Mouse (Mus musculus): ENCODE results near the gene Mta2. TPM values are rescaled to one million over a fixed set of nuclear protein-coding genes. Genes with fewer than 3 reads are reported as not detected.

Mta2 gene
- polyA plus RNA-seq, 1 experiment from 2014 or later, result 187 TPM

GRCm38 (mm10) chr19:8989066-8989566 is 47.4 kb downstream of the Mta2 start, which contains the start of gene Ahnak:
Ahnak (plus strand) TSS chr19:8989284.
- ATAC-seq (ENCODE audit: insufficient number of reproducible peaks, insufficient read depth, low FRiP score, low TSS enrichment, low read depth), result peak; percentile 49
- under 1% methylated on average over 42 of the region's 42 CpGs for WGBS

DNA sequence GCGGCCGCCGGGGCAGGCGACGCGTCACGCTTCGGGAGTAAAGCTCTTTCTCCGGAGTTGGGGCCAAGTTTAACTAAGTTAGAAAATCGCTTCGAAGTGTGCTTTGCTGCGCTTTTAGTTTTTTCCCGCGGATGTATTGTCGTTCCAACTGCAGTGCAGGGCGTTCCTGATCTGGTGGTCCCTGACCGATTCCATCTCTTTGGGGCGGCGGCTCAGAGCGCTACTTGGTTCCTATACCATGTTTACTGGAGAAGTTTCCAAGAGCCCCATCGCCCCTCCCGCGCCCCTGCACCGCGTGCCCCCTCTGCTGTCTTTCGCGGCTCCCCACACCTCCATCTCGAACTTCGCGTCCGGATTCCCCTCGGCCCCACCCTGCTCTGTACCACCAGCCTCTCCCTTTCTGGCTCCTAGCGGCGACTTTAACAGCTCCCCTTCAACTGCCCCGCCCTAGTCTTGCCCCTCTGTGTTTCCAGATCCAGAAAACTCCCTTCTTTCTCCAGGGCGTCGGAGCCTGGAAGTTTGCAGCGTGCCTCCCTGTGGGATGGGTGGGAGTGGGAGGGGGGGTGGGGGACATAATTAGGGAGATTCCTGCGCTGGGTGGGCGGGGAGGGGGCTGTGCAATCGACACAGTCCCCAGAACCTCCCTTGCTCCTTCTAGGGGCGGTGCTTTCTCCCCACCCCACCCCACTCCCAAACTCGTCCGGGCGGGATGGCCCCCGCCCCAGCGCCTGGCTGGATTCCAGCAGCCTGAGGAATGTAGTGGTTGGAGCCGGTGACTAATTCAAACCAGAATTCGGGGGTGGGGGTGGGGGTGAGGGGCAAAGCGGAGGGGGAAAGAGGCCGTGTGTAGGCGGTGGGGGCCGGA is 48.1 kb downstream of the Mta2 start:
- H3K27ac ChIP-seq, result peak overlapping the region; percentile 100
- ATAC-seq (ENCODE audit: insufficient number of reproducible peaks, insufficient read depth, low FRiP score, low TSS enrichment, low read depth), result peak; percentile 85
- no peaks in the 10 kb centered on the region for H3K36me3 ChIP-seq
- WGBS, result under 1% methylated on average over 53 of the region's 53 CpGs
- peak overlapping the region; percentile 91 for H3K4me3 ChIP-seq
- peak overlapping the region; percentile 79 for H3K4me2 ChIP-seq
- no peaks in the 10 kb centered on the region for H3K9me3 ChIP-seq
- H3K4me1 ChIP-seq, result peaks cover 66% of the 10 kb centered on the region
- peak overlapping the region; percentile 97 for H3K9ac ChIP-seq
- H3K27me3 ChIP-seq, result no peaks in the 10 kb centered on the region

More at GRCm38 (mm10) chr19:8989066-8989566, 47.4 kb downstream of the Mta2 start, which contains the start of gene Ahnak:
- Histone ChIP-seq H3K27me3 (no peaks in the 10 kb centered on the region), H3K4me3 (peak within 1 kb of the TSS; percentile 91), H3K36me3 (no peaks in the 10 kb centered on the region), H3K4me1 (peaks cover 66% of the 10 kb centered on the region), H3K4me2 (peak within 1 kb of the TSS; percentile 79), H3K27ac (peak within 1 kb of the TSS; percentile 100), H3K9me3 (no peaks in the 10 kb centered on the region), H3K9ac (peak within 1 kb of the TSS; percentile 97)

GRCm38 (mm10) chr19:8990432-8991102 is 48.9 kb downstream of the Mta2 start:
- 5% methylated on average over 15 of the region's 15 CpGs for WGBS
- Histone ChIP-seq H3K4me1 (peaks cover 67% of the 10 kb centered on the region), H3K9me3 (no peaks in the 10 kb centered on the region)

DNA sequence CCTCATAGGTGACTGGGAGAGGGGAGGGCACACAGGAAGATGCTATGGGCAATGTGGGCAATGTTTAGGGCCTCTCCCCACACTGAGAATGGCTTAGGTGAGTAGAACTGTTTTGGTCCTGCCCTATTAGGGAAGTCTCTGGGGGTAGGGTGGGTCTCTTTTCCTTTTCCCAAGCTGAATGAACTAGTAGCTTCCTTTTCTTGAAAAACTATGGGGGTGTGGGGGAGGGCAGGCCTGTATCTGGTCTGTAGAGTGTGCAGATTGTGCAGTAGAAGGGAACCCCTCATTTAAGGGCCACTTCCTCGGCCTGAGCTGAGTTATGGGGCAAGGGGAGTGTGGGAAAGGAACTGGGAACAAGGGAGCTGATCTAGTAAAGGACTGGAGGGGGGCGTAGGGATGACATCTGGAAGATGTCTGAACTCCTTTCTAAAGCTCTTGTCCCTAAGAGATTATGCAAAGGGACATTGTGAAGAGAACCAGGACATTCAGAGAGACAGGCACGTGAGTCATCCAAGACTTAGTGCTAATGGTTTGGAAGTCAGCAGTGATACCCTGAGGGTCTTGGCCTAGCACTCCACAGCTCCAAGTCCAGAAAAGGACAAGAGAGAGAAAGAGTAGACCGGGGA is 49.7 kb downstream of the Mta2 start:
- 44% methylated on average over 4 of the region's 4 CpGs for WGBS
- H3K4me2 ChIP-seq, result peak overlapping the region; percentile 79
- H3K4me3 ChIP-seq, result peak overlapping the region; percentile 91
- H3K4me1 ChIP-seq, result peaks cover 74% of the 10 kb centered on the region
- no peaks in the 10 kb centered on the region for H3K27me3 ChIP-seq
- H3K9ac ChIP-seq, result peak overlapping the region; percentile 97
- no peaks in the 10 kb centered on the region for H3K9me3 ChIP-seq
- H3K36me3 ChIP-seq, result no peaks in the 10 kb centered on the region
- ATAC-seq (ENCODE audit: insufficient number of reproducible peaks, insufficient read depth, low FRiP score, low TSS enrichment, low read depth), result no peak
- peak overlapping the region; percentile 100 for H3K27ac ChIP-seq

More at GRCm38 (mm10) chr19:8990432-8991102, 48.9 kb downstream of the Mta2 start:
- Histone ChIP-seq H3K27ac (peak overlapping the region; percentile 100), H3K4me3 (peak overlapping the region; percentile 91), H3K36me3 (no peaks in the 10 kb centered on the region), H3K4me2 (peak overlapping the region; percentile 79), H3K9ac (peak overlapping the region; percentile 97), H3K27me3 (no peaks in the 10 kb centered on the region)
- ATAC-seq (ENCODE audit: insufficient number of reproducible peaks, insufficient read depth, low FRiP score, low TSS enrichment, low read depth), result peak; percentile 68

DNA sequence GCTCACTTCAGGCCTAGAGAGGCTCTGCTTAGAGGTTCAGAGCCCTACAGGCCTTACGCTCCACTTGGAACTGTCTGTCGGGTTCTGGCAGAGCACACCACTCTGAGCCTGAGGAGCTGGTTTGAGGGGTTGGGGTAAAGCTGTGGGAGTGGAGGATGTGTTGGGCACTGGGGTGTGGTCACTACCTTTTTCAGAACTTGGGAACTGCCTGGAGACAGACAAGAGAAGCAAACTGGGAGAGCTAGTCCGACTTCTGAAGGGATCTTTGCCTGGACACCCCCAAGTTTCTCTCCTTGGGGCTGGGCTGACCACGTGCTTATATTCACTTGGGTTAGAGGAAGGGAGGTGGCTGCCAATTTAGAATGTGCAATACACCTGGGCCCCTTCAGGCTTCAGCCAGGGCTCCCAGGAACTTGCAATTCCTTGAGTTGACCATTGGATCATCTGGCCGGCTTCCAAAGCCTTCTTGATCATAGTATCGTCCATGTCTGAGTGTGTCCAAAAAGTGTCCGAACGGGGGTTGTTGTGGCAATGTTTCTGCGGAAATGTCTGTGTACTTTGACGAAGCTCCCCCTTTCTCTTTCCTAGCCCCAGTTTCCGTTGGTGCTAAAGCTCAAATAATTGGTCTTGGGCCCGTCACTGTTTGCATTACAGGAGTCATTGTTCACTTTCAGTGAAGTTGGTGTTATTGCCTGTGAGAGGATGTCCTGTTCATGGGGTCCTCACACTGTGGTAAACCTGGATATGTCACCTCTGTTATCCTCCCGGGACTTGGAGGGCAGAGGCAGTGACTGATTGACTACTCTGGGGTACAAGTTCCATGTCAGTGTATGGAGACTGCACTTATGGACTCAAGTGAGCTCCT is 50.4 kb downstream of the Mta2 start:
- Histone ChIP-seq H3K4me1 (peaks cover 82% of the 10 kb centered on the region), H3K27ac (peak overlapping the region; percentile 100), H3K36me3 (no peaks in the 10 kb centered on the region), H3K4me3 (peak overlapping the region; percentile 91), H3K9me3 (no peaks in the 10 kb centered on the region), H3K4me2 (peak overlapping the region; percentile 79), H3K27me3 (no peaks in the 10 kb centered on the region), H3K9ac (peak overlapping the region; percentile 97)
- ATAC-seq (ENCODE audit: insufficient number of reproducible peaks, insufficient read depth, low FRiP score, low TSS enrichment, low read depth), result no peak
- 70% methylated on average over 13 of the region's 13 CpGs for WGBS

DNA sequence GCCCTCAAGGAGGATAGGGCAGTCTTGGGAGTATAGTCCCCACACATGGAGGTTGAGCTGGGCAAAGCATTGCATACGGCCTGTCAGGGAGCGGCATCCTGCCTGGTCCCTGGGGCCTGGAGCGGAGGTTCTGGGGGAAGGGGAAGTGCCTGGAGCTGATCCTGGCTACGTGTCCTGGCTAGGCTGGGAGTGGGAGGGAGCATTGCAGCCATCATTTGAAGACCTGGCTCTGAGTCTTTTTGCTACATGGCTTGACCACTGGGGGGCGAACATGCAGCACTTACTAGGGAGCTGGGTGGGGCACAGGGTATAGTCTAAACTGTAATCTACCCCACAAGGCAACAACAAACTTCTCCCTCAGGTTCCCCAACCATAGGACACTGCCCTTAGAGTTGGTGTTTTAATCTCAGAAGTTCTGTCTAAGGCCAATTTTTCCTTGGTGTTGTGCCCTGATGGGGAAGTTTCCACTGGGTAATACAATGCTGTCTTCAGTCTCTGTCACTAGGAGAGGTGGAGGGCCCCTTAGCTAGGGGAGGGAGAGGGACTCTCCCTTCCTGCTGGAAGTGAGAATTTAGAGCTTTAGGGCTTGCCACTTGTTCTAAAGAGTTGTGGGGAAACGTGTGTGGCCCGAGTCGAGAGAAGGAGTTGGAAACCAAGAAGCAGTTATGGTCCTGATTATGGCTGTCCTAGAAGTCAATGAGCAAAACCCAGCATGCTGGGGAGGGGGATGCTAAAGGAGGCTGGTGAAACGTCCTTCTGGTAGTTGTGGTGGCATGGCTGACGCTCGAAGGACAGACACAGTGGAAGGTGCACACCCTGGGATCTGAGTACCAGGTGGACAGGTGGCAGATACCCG is 51.3 kb downstream of the Mta2 start:
- ATAC-seq (ENCODE audit: insufficient number of reproducible peaks, insufficient read depth, low FRiP score, low TSS enrichment, low read depth), result no peak
- Histone ChIP-seq H3K9me3 (no peaks in the 10 kb centered on the region), H3K4me2 (peak overlapping the region; percentile 79), H3K27me3 (no peaks in the 10 kb centered on the region), H3K9ac (peak overlapping the region; percentile 97), H3K4me3 (peak overlapping the region; percentile 91), H3K27ac (peak overlapping the region; percentile 100), H3K4me1 (peaks cover 82% of the 10 kb centered on the region), H3K36me3 (no peaks in the 10 kb centered on the region)
- WGBS, result 26% methylated on average over 12 of the region's 12 CpGs

- Histone ChIP-seq H3K27me3 (no peaks in the 10 kb centered on the region), H3K4me1 (peaks cover 82% of the 10 kb centered on the region), H3K4me3 (peak overlapping the region; percentile 91; the same call in 1 of the 2 replicates), H3K36me3 (no peaks in the 10 kb centered on the region), H3K27ac (peak overlapping the region; percentile 100; the same call in 1 of the 2 replicates), H3K4me2 (peak overlapping the region; percentile 79), H3K9me3 (no peaks in the 10 kb centered on the region), H3K9ac (0 out of 2 replicates have a peak overlapping the region, but pooled peaks have one; percentile 97)
- ATAC-seq (ENCODE audit: insufficient number of reproducible peaks, insufficient read depth, low FRiP score, low TSS enrichment, low read depth), result no peak
- WGBS, result 62% methylated on average over 2 of the region's 2 CpGs
These were observed 51.9 kb downstream of the Mta2 start for GRCm38 (mm10) chr19:8993625-8993912.

- H3K27me3 ChIP-seq, result no peaks in the 10 kb centered on the region
- H3K9ac ChIP-seq, result peak overlapping the region; percentile 44
- peaks cover 5% of the 10 kb centered on the region for H3K36me3 ChIP-seq
- no peak for ATAC-seq (ENCODE audit: insufficient number of reproducible peaks, insufficient read depth, low FRiP score, low TSS enrichment, low read depth)
- H3K4me1 ChIP-seq, result peaks cover 85% of the 10 kb centered on the region
- H3K4me3 ChIP-seq, result no peak overlapping the region
- H3K4me2 ChIP-seq, result 0 out of 2 replicates have a peak overlapping the region, but pooled peaks have one; percentile 24
- no peak overlapping the region for H3K27ac ChIP-seq
- H3K9me3 ChIP-seq, result no peaks in the 10 kb centered on the region
- 82% methylated on average over 10 of the region's 10 CpGs for WGBS
These were observed 53.3 kb downstream of the Mta2 start for GRCm38 (mm10) chr19:8994813-8995607.

GRCm38 (mm10) chr19:8996601-8997000 is 54.9 kb downstream of the Mta2 start:
- H3K9ac ChIP-seq, result no peak overlapping the region
- H3K4me2 ChIP-seq, result no peak overlapping the region
- no peaks in the 10 kb centered on the region for H3K27me3 ChIP-seq
- no peak overlapping the region for H3K4me3 ChIP-seq
- peaks cover 76% of the 10 kb centered on the region for H3K4me1 ChIP-seq
- H3K36me3 ChIP-seq, result peaks cover 21% of the 10 kb centered on the region
- ATAC-seq (ENCODE audit: insufficient number of reproducible peaks, insufficient read depth, low FRiP score, low TSS enrichment, low read depth), result no peak
- H3K9me3 ChIP-seq, result no peaks in the 10 kb centered on the region
- peak overlapping the region; percentile 85; the same call in 1 of the 2 replicates for H3K27ac ChIP-seq
- WGBS, result 81% methylated on average over 6 of the region's 6 CpGs

All from embryonic facial prominence, embryonic 13.5 days (tissue).